ENCODE assay signal across 8 mouse cellular contexts in genomic region chr8:117224630-117225029, GRCm38 (mm10). TPM values are rescaled to one million over a fixed set of nuclear protein-coding genes. Genes with fewer than 3 reads are reported as not detected.
A peak's percentile ranks its signal among the peaks of the same experiment; 100 is the strongest.
DNase-seq lines count a peak whose midpoint lies in the region; ATAC-seq and TF ChIP-seq lines count a peak whose summit lies in the region.

No protein-coding gene starts in this region.

- H3K4me3 ChIP-seq in bone marrow macrophage, adult 2 months (ENCODE audit: insufficient read depth, low read length): peak overlapping the region; percentile 42
- no peak overlapping the region for H3K4me3 ChIP-seq in embryonic fibroblast, embryonic 13.5 days (ENCODE audit: insufficient read depth, low read length)
- peak overlapping the region; percentile 17; the same call in 1 of the 2 replicates for H3K4me3 ChIP-seq in kidney, embryonic 14.5 days (ENCODE audit: low read length)
- H3K4me3 ChIP-seq in limb, embryonic 15.5 days: peak overlapping the region; percentile 35

- no peaks in the 10 kb centered on the region for H3K9me3 ChIP-seq in kidney, embryonic 14.5 days (ENCODE audit: control insufficient read depth, low read length)
- no peaks in the 10 kb centered on the region for H3K9me3 ChIP-seq in limb, embryonic 15.5 days

- no peak overlapping the region for H3K27ac ChIP-seq in bone marrow macrophage, adult 2 months (ENCODE audit: insufficient read depth, low read depth, low read length)
- no peak overlapping the region for H3K27ac ChIP-seq in embryonic fibroblast, embryonic 13.5 days (ENCODE audit: insufficient read depth, low read length)
- H3K27ac ChIP-seq in kidney, embryonic 14.5 days (ENCODE audit: low read depth, low read length): no peak overlapping the region
- H3K27ac ChIP-seq in limb, embryonic 15.5 days: no peak overlapping the region

- peak; percentile 86 for DNase-seq in A20 (ENCODE audit: low read depth, low spot score)
- peak; percentile 64 to 85 for DNase-seq in heart, adult 9 months (ENCODE audit: low spot score in 2 of 2)
- peak; percentile 66 to 77 for DNase-seq in monocyte, adult 2 months (ENCODE audit: low read depth in 1 of 2, low spot score in 2 of 2)
- DNase-seq in spleen, postnatal 36 days (ENCODE audit: low spot score in 2 of 2): peak; percentile 81 to 86

- ATAC-seq in kidney, embryonic 14.5 days (ENCODE audit: low FRiP score, low TSS enrichment): peak; percentile 88
- ATAC-seq in limb, embryonic 15.5 days (ENCODE audit: insufficient number of reproducible peaks, low FRiP score, low TSS enrichment, low read depth): no peak

- H3K4me2 ChIP-seq in kidney, embryonic 14.5 days (replicated peaks; ENCODE audit: low read depth, low read length): peak overlapping the region; percentile 36; the same call in 1 of the 2 replicates
- peak overlapping the region; percentile 52 for H3K4me2 ChIP-seq in limb, embryonic 15.5 days

- H3K4me1 ChIP-seq in bone marrow macrophage, adult 2 months (ENCODE audit: control insufficient read depth, insufficient read depth, low read length): peaks cover 9% of the 10 kb centered on the region
- H3K4me1 ChIP-seq in embryonic fibroblast, embryonic 13.5 days (ENCODE audit: control insufficient read depth, insufficient read depth, low read length): no peaks in the 10 kb centered on the region
- no peaks in the 10 kb centered on the region for H3K4me1 ChIP-seq in kidney, embryonic 14.5 days (ENCODE audit: control insufficient read depth, insufficient read depth, low read length)
- no peaks in the 10 kb centered on the region for H3K4me1 ChIP-seq in limb, embryonic 15.5 days

- no peak overlapping the region for H3K9ac ChIP-seq in kidney, embryonic 14.5 days (ENCODE audit: low read depth, low read length)
- H3K9ac ChIP-seq in limb, embryonic 15.5 days: no peak overlapping the region

- TF ChIP-seq POLR2A in bone marrow macrophage, adult 2 months (IDR thresholded peaks at IDR 0.05; ENCODE audit: borderline replicate concordance, low read depth, low read length): no peak
- TF ChIP-seq POLR2A in embryonic fibroblast, embryonic 13.5 days (IDR thresholded peaks at IDR 0.05; ENCODE audit: low read depth, low read length): no peak

- 15% methylated on average over 9 of the region's 9 CpGs for WGBS in kidney, embryonic 14.5 days
- 10% methylated on average over 9 of the region's 9 CpGs for WGBS in limb, embryonic 15.5 days

- peak; percentile 78 for TF ChIP-seq CTCF in bone marrow macrophage, adult 2 months (IDR thresholded peaks at IDR 0.05; ENCODE audit: low read depth, low read length)
- peak; percentile 84 for TF ChIP-seq CTCF in embryonic fibroblast, embryonic 13.5 days (IDR thresholded peaks at IDR 0.05; ENCODE audit: borderline replicate concordance, insufficient read depth, low read length)

- no peaks in the 10 kb centered on the region for H3K36me3 ChIP-seq in kidney, embryonic 14.5 days (ENCODE audit: control insufficient read depth, insufficient read depth, low read length)
- no peaks in the 10 kb centered on the region for H3K36me3 ChIP-seq in limb, embryonic 15.5 days

- H3K27me3 ChIP-seq in kidney, embryonic 14.5 days (ENCODE audit: control insufficient read depth, insufficient read depth, low read length): no peaks in the 10 kb centered on the region
- H3K27me3 ChIP-seq in limb, embryonic 15.5 days: no peaks in the 10 kb centered on the region

RNA-seq across cellular contexts. Expression of gene Cmip, which starts 32.2 kb away (rescaled TPM):
- 56.3 and 60.1 TPM in 2 replicates for polyA plus RNA-seq in bone marrow macrophage, adult 2 months (2012; ENCODE audit: insufficient read depth, insufficient read length, missing spikeins)
- 31.0 and 40.2 TPM in 2 replicates for polyA plus RNA-seq in embryonic fibroblast, embryonic 13.5 days (2011; ENCODE audit: insufficient read length, low read depth, missing spikeins)
- polyA plus RNA-seq in kidney, embryonic 14.5 days (2014; fragmentation: Nextera tagmentation; extraction: Ambion mirVana): 22.9 and 23.7 TPM in 2 replicates
- 18.8 and 20.7 TPM in 2 replicates for polyA plus RNA-seq in limb, embryonic 15.5 days (2015; fragmentation: Nextera tagmentation; extraction: Ambion mirVana)
